Mouse (Mus musculus): ENCODE data around the gene Ehbp1l1. TPM values are rescaled to one million over a fixed set of nuclear protein-coding genes. Genes with fewer than 3 reads are reported as not detected.
"Not testable (repeated sequence)": the region's sequence is repeated elsewhere in the genome, so short reads cannot be mapped to it uniquely, and the experiment has no call there.

The Ehbp1l1 gene
- polyA plus RNA-seq, 1 experiment from 2014 or later, result 6.1 TPM

DNA sequence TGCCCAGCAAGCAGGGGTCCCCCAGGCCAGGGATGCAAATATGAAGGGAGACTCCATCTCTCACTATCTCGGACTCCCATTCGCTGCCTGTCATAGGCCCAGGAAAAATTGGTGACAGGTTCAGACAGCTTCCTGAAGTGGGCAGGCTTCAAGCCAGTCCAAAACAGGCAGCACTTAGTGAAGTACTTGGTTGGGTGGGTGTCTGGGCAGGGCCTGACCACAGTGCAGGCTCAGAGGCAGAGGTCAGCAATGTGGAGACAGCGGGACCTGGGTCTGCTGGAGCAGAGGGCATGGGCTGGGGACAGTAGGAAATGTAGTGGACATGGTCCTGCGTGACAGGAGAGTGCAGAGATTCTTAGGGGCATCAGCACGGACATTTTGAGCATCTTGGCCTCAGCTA is 34.5 kb downstream of the Ehbp1l1 start:
- H3K9me3 ChIP-seq (ENCODE audit: control insufficient read depth, low read length), result no peaks in the 10 kb centered on the region
- H3K9ac ChIP-seq (ENCODE audit: low read length), result peak overlapping the region; percentile 44
- H3K4me3 ChIP-seq (ENCODE audit: low read depth, low read length), result peak overlapping the region; percentile 96
- H3K27ac ChIP-seq (replicated peaks; ENCODE audit: low read depth, low read length), result peak overlapping the region; percentile 10; the same call in 1 of the 2 replicates
- no peak for ATAC-seq (ENCODE audit: insufficient number of reproducible peaks, low FRiP score, low TSS enrichment, low read depth)
- peak overlapping the region; percentile 99 for H3K4me2 ChIP-seq (ENCODE audit: low read depth, severe bottlenecking)
- WGBS, result 88% methylated on average over 5 of the region's 5 CpGs
- peaks cover 18% of the 10 kb centered on the region for H3K36me3 ChIP-seq (ENCODE audit: control insufficient read depth, insufficient read depth, low read length)
- peaks cover 43% of the 10 kb centered on the region for H3K4me1 ChIP-seq (ENCODE audit: control insufficient read depth, insufficient read depth, low read length)
- H3K27me3 ChIP-seq (ENCODE audit: control insufficient read depth, insufficient read depth, low read length), result no peaks in the 10 kb centered on the region
- DNase-seq (ENCODE audit: low spot score), result no peak

DNA sequence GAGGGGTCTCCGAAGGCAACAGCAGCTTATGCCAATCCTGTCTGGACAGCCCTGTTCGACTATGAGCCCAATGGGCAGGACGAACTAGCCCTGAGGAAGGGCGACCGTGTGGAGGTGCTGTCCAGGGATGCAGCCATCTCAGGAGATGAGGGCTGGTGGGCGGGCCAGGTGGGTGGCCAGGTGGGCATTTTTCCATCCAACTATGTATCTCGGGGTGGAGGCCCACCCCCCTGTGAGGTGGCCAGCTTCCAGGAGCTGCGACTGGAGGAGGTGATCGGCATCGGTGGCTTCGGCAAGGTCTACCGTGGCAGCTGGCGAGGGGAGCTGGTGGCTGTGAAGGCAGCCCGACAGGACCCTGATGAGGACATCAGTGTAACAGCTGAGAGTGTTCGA is 35.8 kb downstream of the Ehbp1l1 start:
- 77% methylated on average over 15 of the region's 15 CpGs for WGBS
- Histone ChIP-seq H3K9ac (ENCODE audit: low read length) (peak overlapping the region; percentile 86), H3K36me3 (ENCODE audit: control insufficient read depth, insufficient read depth, low read length) (peaks cover 26% of the 10 kb centered on the region), H3K4me1 (ENCODE audit: control insufficient read depth, insufficient read depth, low read length) (peaks cover 36% of the 10 kb centered on the region), H3K9me3 (ENCODE audit: control insufficient read depth, low read length) (no peaks in the 10 kb centered on the region), H3K27me3 (ENCODE audit: control insufficient read depth, insufficient read depth, low read length) (no peaks in the 10 kb centered on the region), H3K4me3 (ENCODE audit: low read depth, low read length) (peak overlapping the region; percentile 96), H3K27ac (replicated peaks; ENCODE audit: low read depth, low read length) (peak overlapping the region; percentile 83), H3K4me2 (ENCODE audit: low read depth, severe bottlenecking) (peak overlapping the region; percentile 99)
- no peak for ATAC-seq (ENCODE audit: insufficient number of reproducible peaks, low FRiP score, low TSS enrichment, low read depth)
- DNase-seq (ENCODE audit: low spot score), result no peak

DNA sequence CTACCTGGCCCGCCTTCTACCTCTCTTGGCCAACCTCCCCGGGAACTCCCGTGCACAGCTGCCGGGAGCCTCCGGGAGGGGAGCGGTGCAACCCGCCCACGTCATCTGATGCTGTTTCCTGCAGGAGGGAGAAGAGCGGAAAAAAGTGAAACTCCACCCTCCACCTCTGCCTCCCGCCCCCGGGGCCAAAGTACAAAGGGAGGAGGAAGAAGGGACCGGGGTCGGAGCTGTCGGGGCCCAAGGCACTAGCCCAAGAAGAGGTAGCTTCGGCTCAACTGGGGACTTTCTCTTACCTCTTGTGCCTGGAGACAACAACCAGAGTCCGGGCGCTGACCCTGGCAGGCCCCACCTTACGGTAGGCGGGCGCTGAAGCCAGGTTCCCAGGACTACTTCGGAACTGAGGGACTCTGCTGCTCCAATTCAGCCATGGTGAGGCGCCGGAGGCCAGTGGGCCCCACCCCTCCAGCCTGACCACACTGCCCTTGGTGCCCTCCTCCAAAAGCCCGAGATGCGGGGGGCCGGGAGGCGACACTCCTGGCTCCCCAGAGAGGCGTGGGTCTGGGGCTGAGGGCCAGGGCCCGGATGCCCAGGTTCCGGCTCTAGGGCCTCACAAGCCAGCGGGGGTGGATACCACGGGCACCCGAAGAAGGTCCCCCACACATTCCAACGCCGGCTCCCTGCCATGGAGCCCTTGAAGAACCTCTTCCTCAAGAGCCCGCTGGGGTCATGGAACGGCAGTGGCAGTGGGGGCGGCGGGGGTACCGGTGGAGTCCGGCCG is 36.4 kb downstream of the Ehbp1l1 start:
- WGBS, result 14% methylated on average over 42 of the region's 42 CpGs
- DNase-seq (ENCODE audit: low spot score) (peak; percentile 83), ATAC-seq (ENCODE audit: insufficient number of reproducible peaks, low FRiP score, low TSS enrichment, low read depth) (peak; percentile 52)
- H3K27me3 ChIP-seq (ENCODE audit: control insufficient read depth, insufficient read depth, low read length), result no peaks in the 10 kb centered on the region
- H3K4me2 ChIP-seq (ENCODE audit: low read depth, severe bottlenecking), result peak overlapping the region; percentile 99
- H3K4me3 ChIP-seq (ENCODE audit: low read depth, low read length), result peak overlapping the region; percentile 96
- peak overlapping the region; percentile 83 for H3K27ac ChIP-seq (replicated peaks; ENCODE audit: low read depth, low read length)
- H3K9ac ChIP-seq (ENCODE audit: low read length), result peak overlapping the region; percentile 86
- peaks cover 32% of the 10 kb centered on the region for H3K4me1 ChIP-seq (ENCODE audit: control insufficient read depth, insufficient read depth, low read length)
- H3K36me3 ChIP-seq (ENCODE audit: control insufficient read depth, insufficient read depth, low read length), result peaks cover 29% of the 10 kb centered on the region
- H3K9me3 ChIP-seq (ENCODE audit: control insufficient read depth, low read length), result no peaks in the 10 kb centered on the region

GRCm38 (mm10) chr19:5689088-5689428 is 37.1 kb downstream of the Ehbp1l1 start:
- Histone ChIP-seq H3K9me3 (ENCODE audit: control insufficient read depth, low read length) (no peaks in the 10 kb centered on the region), H3K4me3 (ENCODE audit: low read depth, low read length) (peak overlapping the region; percentile 96), H3K36me3 (ENCODE audit: control insufficient read depth, insufficient read depth, low read length) (peaks cover 30% of the 10 kb centered on the region), H3K9ac (ENCODE audit: low read length) (peak overlapping the region; percentile 86), H3K4me1 (ENCODE audit: control insufficient read depth, insufficient read depth, low read length) (peaks cover 32% of the 10 kb centered on the region), H3K4me2 (ENCODE audit: low read depth, severe bottlenecking) (peak overlapping the region; percentile 99), H3K27me3 (ENCODE audit: control insufficient read depth, insufficient read depth, low read length) (no peaks in the 10 kb centered on the region), H3K27ac (replicated peaks; ENCODE audit: low read depth, low read length) (peak overlapping the region; percentile 83)
- no peak for DNase-seq (ENCODE audit: low spot score)
- no peak for ATAC-seq (ENCODE audit: insufficient number of reproducible peaks, low FRiP score, low TSS enrichment, low read depth)
- whole genome bisulfite sequencing, result 1% methylated on average over 7 of the region's 7 CpGs

DNA sequence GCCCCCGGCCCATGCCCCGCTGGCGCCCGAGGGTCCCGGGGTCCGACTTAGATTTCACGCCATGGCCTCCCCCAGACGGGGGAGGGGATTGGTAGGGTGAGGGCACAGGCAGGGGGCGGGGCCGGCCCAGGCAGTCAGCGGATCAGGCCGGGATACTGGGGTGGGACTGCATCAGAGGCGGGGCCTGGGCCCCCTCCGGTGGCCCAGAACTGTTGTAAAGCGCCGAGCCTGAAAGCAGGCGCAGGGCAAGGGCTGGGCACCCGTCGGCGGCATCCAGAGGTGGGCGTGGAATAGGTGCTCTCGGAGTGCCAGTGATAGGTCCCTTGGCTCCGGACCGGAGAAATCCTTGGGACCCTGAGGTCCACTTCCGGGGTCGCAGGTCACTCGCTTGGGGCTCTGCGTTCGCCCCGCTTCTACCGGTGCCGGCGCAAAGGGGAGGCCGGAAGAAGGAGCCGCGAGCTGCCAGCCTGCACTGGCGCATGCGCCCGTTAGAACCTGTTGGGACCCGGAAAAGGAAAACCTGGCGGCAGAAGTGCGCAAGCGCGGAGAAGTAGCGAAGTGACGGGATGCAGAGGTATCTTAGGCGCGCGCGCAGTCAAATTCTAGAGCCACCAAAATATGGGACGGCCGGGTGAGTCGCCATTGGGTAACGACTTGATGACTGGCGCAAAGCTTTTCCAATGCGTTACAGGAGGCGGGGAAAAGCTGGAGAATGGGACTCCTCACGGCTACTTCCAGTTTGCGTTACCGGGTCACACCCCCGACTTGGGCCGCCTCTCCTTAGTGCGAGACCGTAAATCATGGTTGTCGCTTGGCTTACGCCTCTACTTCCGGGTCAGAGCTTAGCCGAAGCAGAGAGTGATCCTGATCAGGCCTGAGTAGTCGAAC is 37.7 kb downstream of the Ehbp1l1 start, which contains the start of the genes Map3k11 and Pcnx3:
Gene Map3k11 (plus strand): TSS at position 543 of the 888 bp plus-strand sequence.
Gene Pcnx3 (minus strand): TSS at position 709 of the 888 bp plus-strand sequence.
- Histone ChIP-seq H3K9me3 (ENCODE audit: control insufficient read depth, low read length) (no peaks in the 10 kb centered on the region), H3K4me2 (ENCODE audit: low read depth, severe bottlenecking) (peak within 1 kb of the TSS; percentile 99), H3K9ac (ENCODE audit: low read length) (peak within 1 kb of the TSS; percentile 86), H3K4me1 (ENCODE audit: control insufficient read depth, insufficient read depth, low read length) (peaks cover 32% of the 10 kb centered on the region), H3K36me3 (ENCODE audit: control insufficient read depth, insufficient read depth, low read length) (peaks cover 30% of the 10 kb centered on the region), H3K4me3 (ENCODE audit: low read depth, low read length) (peak within 1 kb of the TSS; percentile 96), H3K27me3 (ENCODE audit: control insufficient read depth, insufficient read depth, low read length) (no peaks in the 10 kb centered on the region), H3K27ac (replicated peaks; ENCODE audit: low read depth, low read length) (peak within 1 kb of the TSS; percentile 83)
- peak; percentile 89 for ATAC-seq (ENCODE audit: insufficient number of reproducible peaks, low FRiP score, low TSS enrichment, low read depth)
- WGBS, result under 1% methylated on average over 68 of the region's 69 CpGs
- DNase-seq (ENCODE audit: low spot score), result peak; percentile 95

DNA sequence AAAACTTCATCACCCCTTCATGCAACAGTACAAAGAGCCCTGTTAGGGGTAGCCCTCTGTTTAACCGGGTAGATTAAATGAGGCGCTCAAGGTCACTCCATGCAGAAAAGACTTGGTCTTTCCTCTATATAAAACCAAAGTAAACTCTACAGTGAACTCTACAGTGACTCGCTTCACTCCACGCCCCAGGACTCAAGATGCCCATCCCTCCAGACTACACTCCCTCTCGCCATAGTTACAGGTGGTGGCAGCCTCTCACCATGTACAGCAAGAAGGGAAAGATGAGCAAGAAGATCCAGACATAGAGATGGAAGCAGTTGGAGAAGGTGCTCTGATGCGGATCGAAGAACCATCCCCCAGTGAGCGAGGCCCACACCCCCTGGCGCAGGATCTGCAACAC is 38.4 kb downstream of the Ehbp1l1 start:
- no peak for DNase-seq (ENCODE audit: low spot score)
- H3K36me3 ChIP-seq (ENCODE audit: control insufficient read depth, insufficient read depth, low read length), result peaks cover 32% of the 10 kb centered on the region
- peak overlapping the region; percentile 83; the same call in 1 of the 2 replicates for H3K27ac ChIP-seq (replicated peaks; ENCODE audit: low read depth, low read length)
- H3K4me2 ChIP-seq (ENCODE audit: low read depth, severe bottlenecking), result peak overlapping the region; percentile 99
- H3K9ac ChIP-seq (ENCODE audit: low read length), result peak overlapping the region; percentile 75
- 22% methylated on average over 9 of the region's 9 CpGs for WGBS
- H3K4me1 ChIP-seq (ENCODE audit: control insufficient read depth, insufficient read depth, low read length), result peaks cover 32% of the 10 kb centered on the region
- ATAC-seq (ENCODE audit: insufficient number of reproducible peaks, low FRiP score, low TSS enrichment, low read depth), result no peak
- H3K27me3 ChIP-seq (ENCODE audit: control insufficient read depth, insufficient read depth, low read length), result no peaks in the 10 kb centered on the region
- H3K4me3 ChIP-seq (ENCODE audit: low read depth, low read length), result peak overlapping the region; percentile 96
- H3K9me3 ChIP-seq (ENCODE audit: control insufficient read depth, low read length), result no peaks in the 10 kb centered on the region

GRCm38 (mm10) chr19:5686954-5687353 is 39.2 kb downstream of the Ehbp1l1 start:
- peak overlapping the region; percentile 99; the same call in 1 of the 2 replicates for H3K4me2 ChIP-seq (ENCODE audit: low read depth, severe bottlenecking)
- not testable (repeated sequence) for H3K27me3 ChIP-seq (ENCODE audit: control insufficient read depth, insufficient read depth, low read length); DNase-seq (ENCODE audit: low spot score); H3K9me3 ChIP-seq (ENCODE audit: control insufficient read depth, low read length); H3K27ac ChIP-seq (replicated peaks; ENCODE audit: low read depth, low read length); H3K4me3 ChIP-seq (ENCODE audit: low read depth, low read length); ATAC-seq (ENCODE audit: insufficient number of reproducible peaks, low FRiP score, low TSS enrichment, low read depth)
- H3K9ac ChIP-seq (ENCODE audit: low read length), result peak overlapping the region; percentile 75; the same call in 1 of the 2 replicates
- peaks cover 31% of the 10 kb centered on the region for H3K36me3 ChIP-seq (ENCODE audit: control insufficient read depth, insufficient read depth, low read length)
- 97% methylated on average over 12 of the region's 12 CpGs for WGBS
- H3K4me1 ChIP-seq (ENCODE audit: control insufficient read depth, insufficient read depth, low read length), result peaks cover 26% of the 10 kb centered on the region

DNA sequence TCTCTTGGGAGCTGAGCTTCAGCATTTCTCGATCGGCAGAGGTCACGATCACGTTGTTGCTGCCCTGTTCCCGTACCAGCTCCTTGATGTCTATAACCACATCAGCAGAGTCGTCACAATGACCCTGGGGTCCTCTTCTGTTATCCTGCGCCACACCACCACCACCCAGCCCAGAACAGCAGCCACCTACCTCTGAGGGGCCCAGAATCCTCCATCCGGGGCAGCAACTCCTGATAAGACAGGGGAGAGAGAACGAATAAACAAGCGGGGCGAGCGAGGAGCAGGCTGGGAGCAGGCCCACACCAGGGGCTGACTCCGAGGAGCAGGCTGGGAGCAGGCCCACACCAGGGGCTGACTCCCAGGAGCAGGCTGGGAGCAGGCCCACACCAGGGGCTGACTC is 39.7 kb downstream of the Ehbp1l1 start:
- ATAC-seq (ENCODE audit: insufficient number of reproducible peaks, low FRiP score, low TSS enrichment, low read depth), result no peak
- DNase-seq (ENCODE audit: low spot score), result no peak
- no peak overlapping the region for H3K9ac ChIP-seq (ENCODE audit: low read length)
- 92% methylated on average over 13 of the region's 13 CpGs for WGBS
- no peak overlapping the region for H3K27ac ChIP-seq (replicated peaks; ENCODE audit: low read depth, low read length)
- peaks cover 31% of the 10 kb centered on the region for H3K36me3 ChIP-seq (ENCODE audit: control insufficient read depth, insufficient read depth, low read length)
- H3K4me2 ChIP-seq (ENCODE audit: low read depth, severe bottlenecking), result no peak overlapping the region
- H3K4me3 ChIP-seq (ENCODE audit: low read depth, low read length), result no peak overlapping the region
- H3K4me1 ChIP-seq (ENCODE audit: control insufficient read depth, insufficient read depth, low read length), result peaks cover 21% of the 10 kb centered on the region
- no peaks in the 10 kb centered on the region for H3K27me3 ChIP-seq (ENCODE audit: control insufficient read depth, insufficient read depth, low read length)
- no peaks in the 10 kb centered on the region for H3K9me3 ChIP-seq (ENCODE audit: control insufficient read depth, low read length)

Measured in limb, embryonic 11.5 days (tissue).